Mouse (Mus musculus): ENCODE results near the gene Tbx4.

Tbx4 gene

GRCm38 (mm10) chr11:85885665-85886428 lies at the start of gene Tbx4:
Tbx4 (plus strand) TSS chr11:85886422.
- in situ Hi-C loops (cut with MboI, MseI) = no loop called here

DNA sequence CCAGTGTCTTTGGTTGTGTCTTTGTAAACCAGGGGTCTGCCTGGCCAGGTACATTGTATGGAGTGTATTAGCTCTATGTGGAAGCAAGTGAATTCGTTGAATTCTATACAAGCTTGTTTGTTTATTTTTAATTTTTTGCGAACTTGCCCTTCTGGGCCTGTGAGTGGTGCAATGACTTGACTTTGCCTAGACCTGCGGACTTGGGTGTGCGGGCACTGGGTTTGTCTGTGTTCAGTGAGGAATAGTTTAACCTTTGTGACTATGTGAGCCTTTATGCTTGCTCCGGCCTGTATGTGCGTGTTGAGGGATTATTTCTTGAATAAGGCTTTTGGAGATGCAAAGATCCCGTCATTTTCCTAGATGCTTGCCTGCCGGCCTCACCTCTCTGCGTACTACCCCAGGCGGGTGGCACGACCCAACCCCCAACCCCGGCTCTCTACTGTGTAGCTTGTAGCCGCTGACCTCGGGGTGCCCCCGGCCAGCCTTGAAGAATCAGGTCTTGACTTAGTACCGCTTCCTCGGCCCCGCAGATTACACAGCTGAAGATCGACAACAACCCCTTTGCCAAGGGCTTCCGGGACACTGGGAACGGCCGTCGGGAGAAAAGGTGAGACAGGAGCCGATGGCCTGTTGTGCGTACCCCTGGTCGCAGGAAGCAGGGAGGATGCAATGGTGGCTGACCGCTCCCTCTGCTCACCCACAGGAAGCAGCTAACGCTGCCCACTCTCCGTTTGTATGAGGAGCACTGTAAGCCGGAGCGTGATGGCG lies 49.5 kb upstream of the Tbx4 start:
- in situ Hi-C loops (cut with MboI, MseI) = no loop called here

DNA sequence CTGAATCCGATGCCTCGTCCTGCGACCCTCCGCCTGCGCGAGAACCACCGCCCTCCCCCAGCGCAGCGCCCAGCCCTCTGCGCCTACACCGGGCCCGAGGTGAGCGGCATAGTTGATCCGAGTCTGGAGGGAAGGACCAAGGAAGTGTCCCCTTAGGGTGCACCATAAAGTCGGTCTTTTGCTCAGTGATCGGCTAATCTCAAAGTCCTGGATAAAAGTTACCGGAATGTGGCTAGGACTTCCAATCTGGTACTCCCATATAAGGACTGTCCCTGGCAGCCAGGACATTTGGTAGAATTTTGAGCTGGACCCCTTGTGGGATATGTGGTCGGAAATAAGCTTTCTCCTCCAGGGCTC lies 49.0 kb upstream of the Tbx4 start:
- in situ Hi-C loops (cut with MboI, MseI) = no loop called here

GRCm38 (mm10) chr11:85837648-85838423 lies 48.4 kb upstream of the Tbx4 start:
- in situ Hi-C loops (cut with MboI, MseI) = no loop called here

GRCm38 (mm10) chr11:85838424-85839257 lies 47.6 kb upstream of the Tbx4 start:
- in situ Hi-C loops (cut with MboI, MseI) = no loop called here

- in situ Hi-C loops (cut with MboI, MseI) = loop anchor here (5.0 kb wide), 1 partner anchor 317 kb away; no protein-coding TSS in a partner anchor
Measured at GRCm38 (mm10) chr11:85839258-85840030, 46.8 kb upstream of the Tbx4 start.

DNA sequence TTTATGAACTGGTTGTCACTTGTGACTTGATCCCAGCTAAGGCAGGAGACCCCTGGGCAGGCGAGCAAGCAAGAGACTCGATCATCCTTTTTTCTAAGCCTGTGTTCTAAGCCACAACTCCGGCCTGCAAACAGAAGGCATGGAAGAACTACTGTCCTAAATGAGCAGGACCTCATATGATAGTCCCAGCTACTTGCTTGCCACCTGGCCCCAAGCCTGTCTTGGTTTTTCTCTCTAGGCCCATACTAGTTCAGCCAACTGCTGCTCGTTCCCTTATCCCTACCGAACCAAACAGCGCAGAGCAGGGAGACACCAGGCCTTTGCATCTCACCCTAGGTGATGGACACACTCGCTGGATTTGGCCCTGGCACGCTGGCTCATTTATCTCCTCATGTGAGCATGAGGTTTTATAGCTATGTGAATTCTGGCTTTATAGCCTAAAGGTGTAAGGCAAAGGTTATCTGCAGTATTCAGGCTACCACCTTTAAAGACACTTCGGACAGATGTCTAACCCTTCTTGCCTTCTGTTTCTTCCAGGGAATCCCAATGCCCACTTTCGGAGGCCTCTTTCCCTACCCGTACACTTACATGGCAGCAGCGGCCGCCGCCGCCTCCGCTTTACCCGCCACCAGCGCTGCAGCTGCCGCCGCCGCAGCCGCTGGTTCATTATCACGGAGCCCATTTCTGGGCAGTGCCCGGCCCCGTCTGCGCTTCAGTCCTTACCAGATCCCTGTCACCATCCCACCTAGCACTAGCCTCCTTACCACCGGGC lies 46.0 kb upstream of the Tbx4 start:
- in situ Hi-C loops (cut with MboI, MseI) = loop anchor here (5.0 kb wide), 1 partner anchor 318 kb away; no protein-coding TSS in a partner anchor

- in situ Hi-C loops (cut with MboI, MseI) = loop anchor here (5.0 kb wide), 1 partner anchor 318 kb away; no protein-coding TSS in a partner anchor
Measured at GRCm38 (mm10) chr11:85840803-85841145, 45.4 kb upstream of the Tbx4 start.

DNA sequence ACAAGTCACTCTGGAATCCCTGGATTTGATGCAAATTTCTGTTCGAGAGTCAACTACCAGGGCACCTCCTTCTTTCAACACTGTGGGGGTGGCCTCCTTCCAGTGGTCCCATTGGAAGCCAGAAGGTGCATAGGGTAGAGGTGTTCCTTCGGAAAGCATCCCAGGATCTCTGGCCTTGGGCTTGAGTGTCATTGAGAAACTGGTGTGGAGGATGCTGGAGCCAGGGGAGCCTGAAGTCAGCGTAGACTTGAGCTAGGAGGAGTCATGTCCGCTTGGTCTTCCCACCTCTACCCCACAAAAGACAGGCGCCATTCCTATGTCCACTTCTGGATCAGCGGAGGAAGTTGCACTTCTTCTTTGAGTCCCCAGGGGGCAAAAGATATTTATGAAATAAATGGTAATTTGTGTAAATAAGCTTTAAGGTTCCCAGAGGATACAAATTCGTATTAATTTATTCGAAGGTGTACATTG lies 45.0 kb upstream of the Tbx4 start:
- in situ Hi-C loops (cut with MboI, MseI) = loop anchor here (5.0 kb wide), 1 partner anchor 319 kb away; no protein-coding TSS in a partner anchor

DNA sequence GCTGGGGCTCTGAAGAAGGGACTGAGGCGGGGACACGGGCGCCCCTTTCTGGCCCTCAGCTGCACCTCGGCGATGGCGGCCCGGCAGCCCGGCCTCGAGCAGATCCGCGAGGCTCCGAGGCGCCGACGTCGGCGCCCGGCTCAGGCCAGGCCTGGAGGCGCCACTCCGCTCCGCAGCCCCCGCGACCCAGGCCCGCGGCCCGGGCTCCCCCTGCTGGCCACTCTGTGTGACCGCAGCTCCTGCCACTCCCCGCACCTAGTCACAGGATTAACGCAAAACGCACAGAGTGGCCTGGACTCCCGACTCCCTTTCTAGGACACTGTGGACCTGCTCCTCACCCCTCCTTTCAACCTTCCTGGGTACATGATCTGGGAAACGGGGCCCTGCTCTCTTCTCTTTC lies 44.2 kb upstream of the Tbx4 start:
- in situ Hi-C loops (cut with MboI, MseI) = loop anchor here (5.0 kb wide), 1 partner anchor 320 kb away; no protein-coding TSS in a partner anchor

DNA sequence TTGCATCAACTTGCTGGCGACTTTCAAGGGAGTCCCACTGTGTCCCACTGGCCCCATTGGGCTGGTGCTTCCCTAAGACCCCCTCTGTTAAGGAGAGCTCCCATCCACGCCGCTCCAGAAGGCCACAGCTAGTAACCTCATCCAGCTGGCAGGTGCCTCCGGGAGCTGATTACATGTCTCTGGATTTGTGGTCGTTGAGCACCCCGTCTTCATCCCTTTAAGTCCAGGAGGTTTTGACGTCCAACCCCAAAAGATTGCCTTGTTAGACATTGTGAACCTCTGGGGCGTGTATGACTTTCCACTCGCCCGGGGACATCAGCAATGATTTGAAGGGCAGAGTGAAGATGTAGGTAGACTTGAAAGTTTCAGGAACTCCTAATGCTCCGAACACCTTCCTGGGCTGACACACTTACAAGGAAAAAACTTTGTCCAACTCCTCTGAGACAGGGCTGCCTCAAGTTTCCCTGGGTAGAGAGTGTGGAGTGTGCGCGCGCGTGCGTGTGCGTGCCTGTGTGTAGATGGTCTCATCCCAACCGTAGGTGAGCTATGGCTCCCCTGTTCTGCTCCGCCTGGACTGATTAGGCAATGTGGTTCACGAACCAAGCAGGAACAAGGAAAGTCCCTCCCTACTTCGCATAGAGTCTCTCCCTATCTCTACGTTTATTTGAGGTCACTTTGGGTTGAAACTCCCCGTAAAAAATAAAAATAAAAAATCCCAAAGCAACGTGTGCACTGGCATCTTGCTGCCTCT lies 43.5 kb upstream of the Tbx4 start:
- in situ Hi-C loops (cut with MboI, MseI) = loop anchor here (5.0 kb wide), 1 partner anchor 320 kb away; no protein-coding TSS in a partner anchor

- in situ Hi-C loops (cut with MboI, MseI) = loop anchor here (5.0 kb wide), 1 partner anchor 321 kb away; no protein-coding TSS in a partner anchor
Measured at GRCm38 (mm10) chr11:85843347-85843692, 42.9 kb upstream of the Tbx4 start.

GRCm38 (mm10) chr11:85844144-85844965 lies 41.9 kb upstream of the Tbx4 start:
- in situ Hi-C loops (cut with MboI, MseI) = loop anchor here (5.0 kb wide), 1 partner anchor 322 kb away; no protein-coding TSS in a partner anchor

DNA sequence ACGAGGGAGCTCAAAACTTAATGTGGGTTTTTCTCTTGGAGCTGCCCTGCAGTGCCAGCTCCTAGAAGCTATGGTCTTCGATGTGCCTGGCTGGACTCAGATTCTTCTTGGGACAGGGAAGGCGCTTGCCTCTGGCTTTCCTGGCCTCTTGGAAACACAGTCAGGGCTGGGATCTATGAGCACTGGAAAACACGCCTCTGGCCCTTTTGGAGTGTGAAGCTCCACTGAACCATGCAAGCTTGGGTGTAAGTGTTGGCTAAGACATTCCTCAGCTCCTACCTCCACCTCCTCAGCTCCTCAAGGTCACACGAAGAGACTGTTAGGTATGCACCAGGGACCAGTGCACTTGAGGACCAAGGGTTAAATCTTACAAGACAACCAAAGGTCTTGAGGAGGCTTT lies 41.3 kb upstream of the Tbx4 start:
- in situ Hi-C loops (cut with MboI, MseI) = loop anchor here (5.0 kb wide), 1 partner anchor 323 kb away; no protein-coding TSS in a partner anchor

- in situ Hi-C loops (cut with MboI, MseI) = no loop called here
Measured at GRCm38 (mm10) chr11:85845921-85846320, 40.3 kb upstream of the Tbx4 start.

- in situ Hi-C loops (cut with MboI, MseI) = no loop called here
Measured at GRCm38 (mm10) chr11:85846509-85846908, 39.7 kb upstream of the Tbx4 start.

- in situ Hi-C loops (cut with MboI, MseI) = no loop called here
Measured at GRCm38 (mm10) chr11:85849037-85849436, 37.2 kb upstream of the Tbx4 start.

DNA sequence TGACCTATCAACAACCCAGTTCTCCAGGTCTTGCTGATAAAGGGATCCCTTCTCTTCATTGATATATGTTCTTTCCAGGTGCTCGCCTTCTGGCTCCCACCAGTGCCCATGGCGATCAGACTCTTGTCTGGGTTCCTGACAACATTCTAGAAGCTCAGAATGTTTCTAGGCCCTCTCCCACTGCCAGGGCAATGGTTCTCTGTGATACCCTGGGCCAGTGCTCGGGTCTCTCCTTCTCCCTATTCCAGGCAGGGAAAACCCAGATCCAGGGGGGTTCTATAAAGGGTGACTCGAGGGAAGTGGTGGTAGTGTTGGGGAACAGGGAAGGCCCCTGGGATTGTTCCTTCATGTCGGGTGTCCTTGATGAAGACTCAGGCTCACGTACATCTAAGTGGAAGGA lies 36.0 kb upstream of the Tbx4 start, which contains the start of gene Gm11444:
TSS of gene Gm11444 (minus strand) at position 101 of the 400 bp plus-strand sequence.
- in situ Hi-C loops (cut with MboI, MseI) = loop anchor here (5.0 kb wide), 1 partner anchor 127 kb away; no protein-coding TSS in a partner anchor

Data from regulatory T cell (primary cell).